Mouse (Mus musculus) MEL (cell line): ENCODE measurements around the gene Dlx1. TPM values are rescaled to one million over a fixed set of nuclear protein-coding genes. Genes with fewer than 3 reads are reported as not detected.

Source experiments
- DNase-seq: peaks from one replicate; pipeline ENCODE4 v3.0.0; 2011; ENCODE audit warnings: low read depth, low spot score
- H3K27ac ChIP-seq: 2 replicates; pipeline ENCODE4 v1.5.1; 2012; ENCODE audit warnings: low read depth, mild to moderate bottlenecking, control low read depth, low read length, moderate library complexity; ENCODE audit not compliant: control insufficient read depth
- H3K27me3 ChIP-seq, 2 experiments: fragments of 150-350 bp in 1 of 2; sonication (generic) in 1 of 2; 2 replicates each; pipeline ENCODE4 v1.6.1; 2012; ENCODE audit warnings: low read length in 2 of 2, mild to moderate bottlenecking in 2 of 2, improper control_type of control experiment in 1 of 2, moderate library complexity in 1 of 2; ENCODE audit not compliant: insufficient read depth in 2 of 2, control insufficient read depth in 1 of 2
- H3K36me3 ChIP-seq, 2 experiments: 2 replicates each; pipeline ENCODE4 v1.6.1; 2012 to 2014; ENCODE audit warnings: low read length in 2 of 2, improper control_type of control experiment in 1 of 2, inconsistent platforms in 1 of 2, mild to moderate bottlenecking in 1 of 2; ENCODE audit not compliant: insufficient read depth in 2 of 2, control insufficient read depth in 1 of 2
- H3K4me1 ChIP-seq, 2 experiments: fragments of 150-350 bp in 1 of 2; sonication (generic) in 1 of 2; 2 replicates each; pipeline ENCODE4 v1.6.1; 2012; ENCODE audit warnings: low read length in 2 of 2, improper control_type of control experiment in 1 of 2, mild to moderate bottlenecking in 1 of 2; ENCODE audit not compliant: insufficient read depth in 2 of 2, control insufficient read depth in 1 of 2
- H3K4me3 ChIP-seq, 2 experiments: fragments of 150-350 bp in 1 of 2; sonication (generic) in 1 of 2; 2 replicates each; pipeline ENCODE4 v1.5.1; 2012; ENCODE audit warnings: low read depth in 2 of 2, low read length in 2 of 2, mild to moderate bottlenecking in 2 of 2, moderate library complexity in 2 of 2, control low read depth in 1 of 2, improper control_type of control experiment in 1 of 2; ENCODE audit not compliant: control insufficient read depth in 1 of 2, insufficient read depth in 1 of 2
- H3K79me2 ChIP-seq: 2 replicates; pipeline ENCODE4 v1.6.1; 2012; ENCODE audit warnings: mild to moderate bottlenecking, low read length, moderate library complexity; ENCODE audit not compliant: control insufficient read depth, poor library complexity, insufficient read depth
- H3K9ac ChIP-seq: 2 replicates; pipeline ENCODE4 v1.6.1; 2012; ENCODE audit warnings: low read depth, mild to moderate bottlenecking, control low read depth, low read length, moderate library complexity; ENCODE audit not compliant: control insufficient read depth, poor library complexity, severe bottlenecking
- H3K9me3 ChIP-seq: fragments of 150-350 bp; sonication (generic); replicated peaks from 2 replicates; pipeline ENCODE4 v1.6.1; 2012; ENCODE audit warnings: mild to moderate bottlenecking, low read length, improper control_type of control experiment, moderate library complexity; ENCODE audit not compliant: insufficient read depth
- CHD2 ChIP-seq: IDR thresholded peaks from 2 replicates; pipeline ENCODE4 v1.6.1; 2011; ENCODE audit warnings: low read length, improper control_type of control experiment
- E2F4 ChIP-seq: IDR thresholded peaks from 2 replicates; pipeline ENCODE4 v1.6.1; 2011; ENCODE audit warnings: low read depth, low read length, improper control_type of control experiment, borderline replicate concordance
- EP300 ChIP-seq, 2 experiments: IDR thresholded peaks; 2 replicates each; pipeline ENCODE4 v1.6.1; 2011; ENCODE audit warnings: improper control_type of control experiment in 2 of 2, low read length in 2 of 2, low read depth in 1 of 2, mild to moderate bottlenecking in 1 of 2
- ETS1 ChIP-seq: IDR thresholded peaks from 2 replicates; pipeline ENCODE4 v1.6.1; 2012; ENCODE audit warnings: low read depth, mild to moderate bottlenecking, inconsistent platforms, low read length, improper control_type of control experiment, moderate library complexity
- HCFC1 ChIP-seq: IDR thresholded peaks from 2 replicates; pipeline ENCODE4 v1.6.1; 2012; ENCODE audit warnings: low read depth, mild to moderate bottlenecking, inconsistent platforms, low read length, improper control_type of control experiment, moderate library complexity
- MXI1 ChIP-seq: IDR thresholded peaks from 2 replicates; pipeline ENCODE4 v1.6.1; 2011; ENCODE audit warnings: mild to moderate bottlenecking, low read depth, low read length, improper control_type of control experiment
- NELFE ChIP-seq: IDR thresholded peaks from 2 replicates; pipeline ENCODE4 v1.6.1; 2011; ENCODE audit warnings: low read depth, low read length, improper control_type of control experiment
- NRF1 ChIP-seq: IDR thresholded peaks from 2 replicates; pipeline ENCODE4 v1.6.1; 2014; ENCODE audit warnings: low read depth, mild to moderate bottlenecking, inconsistent platforms, low read length, improper control_type of control experiment, moderate library complexity; ENCODE audit not compliant: poor library complexity, insufficient read depth, severe bottlenecking
- POLR2AphosphoS2 ChIP-seq: IDR thresholded peaks from 2 replicates; pipeline ENCODE4 v1.6.1; 2011; ENCODE audit warnings: low read length, improper control_type of control experiment
- POLR2AphosphoS5 ChIP-seq: IDR thresholded peaks from 2 replicates; pipeline ENCODE4 v1.6.1; 2012; ENCODE audit warnings: low read depth, borderline replicate concordance, mild to moderate bottlenecking, inconsistent platforms, low read length, moderate library complexity, mixed read lengths
- RAD21 ChIP-seq: IDR thresholded peaks from 2 replicates; pipeline ENCODE4 v1.6.1; 2011; ENCODE audit warnings: mild to moderate bottlenecking, low read depth, low read length, improper control_type of control experiment
- SMC3 ChIP-seq: IDR thresholded peaks from 2 replicates; pipeline ENCODE4 v1.6.1; 2011; ENCODE audit warnings: low read depth, low read length, improper control_type of control experiment
- TCF12 ChIP-seq: IDR thresholded peaks from 2 replicates; pipeline ENCODE4 v1.6.1; 2014; ENCODE audit warnings: low read depth, mild to moderate bottlenecking, inconsistent platforms, low read length, improper control_type of control experiment, moderate library complexity
- ZC3H11A ChIP-seq: IDR thresholded peaks from 2 replicates; pipeline ENCODE4 v1.6.1; 2012; ENCODE audit warnings: low read depth, mild to moderate bottlenecking, inconsistent platforms, low read length, improper control_type of control experiment
- ZNF384 ChIP-seq: IDR thresholded peaks from 2 replicates; pipeline ENCODE4 v1.6.1; 2012; ENCODE audit warnings: low read depth, mild to moderate bottlenecking, inconsistent platforms, low read length, improper control_type of control experiment
- polyA plus RNA-seq, 2 experiments: library from polyadenylated mRNA; stranded (reverse) in 1 of 2; unstranded in 1 of 2; fragments of >175 nt in 1 of 2; fragments of >200 nt in 1 of 2; gene quantifications; 2 replicates each; pipeline versions ENCODE4 v1.2.1 to v1.2.4; 2012; ENCODE audit warnings: low replicate concordance in 2 of 2, low read depth in 1 of 2; ENCODE audit not compliant: insufficient read length in 2 of 2, insufficient read depth in 1 of 2, missing spikeins in 1 of 2
- total RNA-seq: library from RNA; depleted of rRNA; stranded (reverse); fragments of 300-350 nt; gene quantifications from 2 replicates; pipeline ENCODE4 v1.2.3, GENCODE M21; 2012

Dlx1 gene
- total and polyA plus RNA-seq, 3 experiments, result 3.4 to 11.8 TPM; not detected in 1

DNA sequence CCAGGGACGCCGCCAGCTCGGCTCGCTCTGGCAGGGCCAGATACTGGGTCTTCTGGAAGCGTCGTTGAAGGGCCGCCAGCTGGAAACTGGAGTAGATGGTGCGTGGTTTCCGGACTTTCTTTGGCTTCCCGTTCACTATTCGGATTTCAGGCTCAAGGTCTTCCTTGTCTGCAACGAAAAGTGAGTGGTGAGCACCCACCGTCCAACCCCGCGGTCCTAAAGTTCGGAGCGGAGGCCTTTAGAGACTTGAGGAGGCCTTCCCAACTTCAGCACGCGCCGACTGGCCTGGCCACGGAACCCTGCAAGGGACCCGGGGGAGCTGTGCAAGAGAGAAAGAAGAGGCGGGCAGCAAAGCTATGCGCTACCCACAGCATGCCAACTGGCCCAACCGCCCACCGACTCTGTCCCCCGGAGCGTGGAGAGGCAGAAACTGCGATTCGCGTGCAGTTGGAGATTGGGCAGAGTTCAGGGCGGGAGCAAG, 17.5 kb downstream of the Dlx1 start:
- peaks cover 0 to 10% of the 10 kb centered on the region in 2 experiments; a peak in 2 of 4 replicates for H3K36me3 ChIP-seq
- DNase-seq, result no peak
- H3K9ac ChIP-seq, result no peak overlapping the region
- no peaks in the 10 kb centered on the region for H3K79me2 ChIP-seq
- no peaks in the 10 kb centered on the region; a peak in 2 of 4 replicates for H3K27me3 ChIP-seq
- H3K9me3 ChIP-seq, result no peaks in the 10 kb centered on the region
- no peak overlapping the region for H3K4me3 ChIP-seq
- no peak overlapping the region for H3K27ac ChIP-seq
- TF ChIP-seq ETS1, result no peak
- no peak for TF ChIP-seq CHD2
- TF ChIP-seq NRF1, result no peak
- H3K4me1 ChIP-seq, result peaks cover 9% of the 10 kb centered on the region in 2 experiments; a peak in 3 of 4 replicates

- H3K27me3 ChIP-seq, result peaks cover 0 to 2% of the 10 kb centered on the region in 2 experiments; a peak in 2 of 4 replicates
- no peak overlapping the region for H3K9ac ChIP-seq
- H3K27ac ChIP-seq, result no peak overlapping the region
- H3K36me3 ChIP-seq, result peaks cover 0 to 10% of the 10 kb centered on the region in 2 experiments; a peak in 2 of 4 replicates
- H3K79me2 ChIP-seq, result no peaks in the 10 kb centered on the region
- H3K4me3 ChIP-seq, result no peak overlapping the region
- H3K9me3 ChIP-seq, result no peaks in the 10 kb centered on the region
- TF ChIP-seq HCFC1 (no peak), RAD21 (no peak), MXI1 (no peak), NRF1 (no peak), EP300 (IDR thresholded peaks at IDR 0.05; ENCODE audit: low read depth in 1 of 2, low read length in 2 of 2) (no peak), POLR2AphosphoS5 (no peak), NELFE (no peak), TCF12 (no peak), POLR2AphosphoS2 (no peak), SMC3 (no peak), CHD2 (no peak), E2F4 (no peak), ZNF384 (no peak), ZC3H11A (no peak)
- peaks cover 9% of the 10 kb centered on the region in 2 experiments for H3K4me1 ChIP-seq
- DNase-seq, result no peak
Measured at GRCm38 (mm10) chr2:71545882-71546639, 18.1 kb downstream of the Dlx1 start.
